Mouse (Mus musculus) midbrain, postnatal 0 days (tissue): ENCODE results near the gene Ranbp10. TPM values are rescaled to one million over a fixed set of nuclear protein-coding genes. Genes with fewer than 3 reads are reported as not detected.

ENCODE experiments used
- ATAC-seq: fragments of 200-750 bp; cut with Nextera tagmentation; 2 replicates; pipeline ENCODE4 v1.8.0; 2017; ENCODE audit warnings: moderate number of reproducible peaks, mild to moderate bottlenecking, moderate TSS enrichment, moderate library complexity; ENCODE audit not compliant: low FRiP score
- DNase-seq: peaks from one replicate; pipeline ENCODE4 v3.0.0-alpha.2; 2015; ENCODE audit warnings: low spot score
- H3K27ac ChIP-seq: fragments of 300-500 bp; sonication (generic); 2 replicates; pipeline ENCODE4 v1.5.1; 2014; ENCODE audit warnings: low read depth, mild to moderate bottlenecking, low read length, mixed read lengths
- H3K27me3 ChIP-seq: fragments of 300-500 bp; sonication (generic); 2 replicates; pipeline ENCODE4 v1.6.1; 2014; ENCODE audit warnings: low read length, control low read depth, mixed read lengths; ENCODE audit not compliant: insufficient read depth
- H3K36me3 ChIP-seq: fragments of 300-500 bp; sonication (generic); 2 replicates; pipeline ENCODE4 v1.6.1; 2014; ENCODE audit warnings: low read length, control low read depth, mixed read lengths; ENCODE audit not compliant: insufficient read depth
- H3K4me1 ChIP-seq: fragments of 300-500 bp; sonication (generic); 2 replicates; pipeline ENCODE4 v1.6.1; 2014; ENCODE audit warnings: mild to moderate bottlenecking, control low read depth, antibody characterized with exemption, low read length, mixed read lengths; ENCODE audit not compliant: insufficient read depth
- H3K4me2 ChIP-seq: fragments of 300-500 bp; sonication (generic); 2 replicates; pipeline ENCODE4 v1.6.1; 2014; ENCODE audit warnings: low read depth, mild to moderate bottlenecking, low read length, mixed read lengths; ENCODE audit not compliant: poor library complexity, severe bottlenecking
- H3K4me3 ChIP-seq: fragments of 300-500 bp; sonication (generic); 2 replicates; pipeline ENCODE4 v1.5.1; 2014; ENCODE audit warnings: low read depth, mild to moderate bottlenecking, low read length, moderate library complexity
- H3K9ac ChIP-seq: fragments of 300-500 bp; sonication (generic); replicated peaks from 2 replicates; pipeline ENCODE4 v1.6.1; 2014; ENCODE audit warnings: mild to moderate bottlenecking, low read length, moderate library complexity, mixed read lengths; ENCODE audit not compliant: poor library complexity, severe bottlenecking
- H3K9me3 ChIP-seq: fragments of 300-500 bp; sonication (generic); 2 replicates; pipeline ENCODE4 v1.6.1; 2016; ENCODE audit warnings: low read length, control low read depth
- CTCF ChIP-seq: IDR thresholded peaks from 2 replicates; pipeline ENCODE4 v1.5.1; 2016; ENCODE audit warnings: antibody characterized with exemption, mild to moderate bottlenecking
- WGBS: fragments of 180-500 bp; shearing (Covaris S2); extraction: QIAGEN DNeasy Blood & Tissue Kit; methylation state at CpG from one replicate; pipeline ENCODE4 v1.1.7; 2014; 5-methylcytosine and 5-hydroxymethylcytosine counted together
- polyA plus RNA-seq: library from polyadenylated mRNA; unstranded; fragments of >200 nt; fragmentation: Nextera tagmentation; extraction: Ambion mirVana; gene quantifications from 2 replicates; pipeline ENCODE4 v1.2.1, GENCODE M21; 2015
- total RNA-seq: library from RNA; depleted of rRNA; stranded (reverse); fragments of >200 nt; gene quantifications from 2 replicates; pipeline ENCODE4 v1.2.3, GENCODE M21; 2014

The Ranbp10 gene
- total and polyA plus RNA-seq, 2 experiments from 2014 or later, result 6.4 to 13.4 TPM

- Histone ChIP-seq H3K9ac (no peak overlapping the region), H3K4me3 (no peak overlapping the region), H3K27ac (no peak overlapping the region), H3K4me1 (no peaks in the 10 kb centered on the region), H3K27me3 (no peaks in the 10 kb centered on the region), H3K9me3 (no peaks in the 10 kb centered on the region), H3K4me2 (no peak overlapping the region), H3K36me3 (peaks cover 50% of the 10 kb centered on the region)
- DNase-seq, result no peak
- TF ChIP-seq CTCF, result no peak
- 91% methylated on average over 2 of the region's 2 CpGs for WGBS
- no peak for ATAC-seq
Measured at GRCm38 (mm10) chr8:105777833-105778232, 49.3 kb downstream of the Ranbp10 start.

DNA sequence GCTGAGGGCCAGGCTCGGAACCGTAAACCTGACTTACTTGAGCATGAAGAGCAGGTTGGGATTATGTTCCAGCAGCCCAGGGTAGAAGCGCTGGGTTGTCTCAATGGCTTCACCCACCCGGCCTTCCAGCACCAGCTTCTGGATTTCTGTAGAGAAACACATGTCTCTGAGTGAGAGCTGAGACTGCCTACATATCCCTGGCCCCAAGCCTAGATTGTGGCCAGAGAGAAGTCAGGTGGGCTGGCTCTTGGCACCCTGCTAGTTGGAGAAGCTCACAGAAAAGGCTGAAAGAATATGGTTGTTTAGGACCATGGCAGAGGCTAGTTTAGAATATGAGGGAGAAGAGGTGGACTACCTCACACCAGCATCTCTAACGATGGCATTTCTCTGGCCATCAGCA is 52.7 kb downstream of the Ranbp10 start:
- WGBS, result 98% methylated on average over 5 of the region's 5 CpGs
- H3K4me2 ChIP-seq, result no peak overlapping the region
- no peaks in the 10 kb centered on the region for H3K27me3 ChIP-seq
- TF ChIP-seq CTCF, result no peak
- H3K4me1 ChIP-seq, result no peaks in the 10 kb centered on the region
- H3K9ac ChIP-seq, result no peak overlapping the region
- no peaks in the 10 kb centered on the region for H3K9me3 ChIP-seq
- H3K36me3 ChIP-seq, result peaks cover 59% of the 10 kb centered on the region
- DNase-seq, result no peak
- ATAC-seq, result no peak
- no peak overlapping the region for H3K4me3 ChIP-seq
- no peak overlapping the region for H3K27ac ChIP-seq

GRCm38 (mm10) chr8:105773441-105773861 is 53.7 kb downstream of the Ranbp10 start:
- Histone ChIP-seq H3K27ac (no peak overlapping the region), H3K36me3 (peaks cover 62% of the 10 kb centered on the region), H3K4me3 (no peak overlapping the region), H3K9ac (no peak overlapping the region), H3K9me3 (no peaks in the 10 kb centered on the region), H3K4me2 (no peak overlapping the region), H3K27me3 (no peaks in the 10 kb centered on the region), H3K4me1 (no peaks in the 10 kb centered on the region)
- DNase-seq, result no peak
- ATAC-seq, result no peak
- 93% methylated on average over 1 of the region's 1 CpGs for WGBS
- TF ChIP-seq CTCF, result no peak

GRCm38 (mm10) chr8:105771398-105772175 is 55.6 kb downstream of the Ranbp10 start:
- no peaks in the 10 kb centered on the region for H3K27me3 ChIP-seq
- TF ChIP-seq CTCF, result no peak
- H3K4me2 ChIP-seq, result no peak overlapping the region
- no peak overlapping the region for H3K27ac ChIP-seq
- ATAC-seq (no peak), DNase-seq (no peak)
- no peaks in the 10 kb centered on the region for H3K9me3 ChIP-seq
- H3K9ac ChIP-seq, result no peak overlapping the region
- H3K36me3 ChIP-seq, result peaks cover 64% of the 10 kb centered on the region
- H3K4me1 ChIP-seq, result no peaks in the 10 kb centered on the region
- H3K4me3 ChIP-seq, result no peak overlapping the region
- 97% methylated on average over 12 of the region's 12 CpGs for WGBS

GRCm38 (mm10) chr8:105770609-105771008 is 56.5 kb downstream of the Ranbp10 start:
- Histone ChIP-seq H3K4me1 (no peaks in the 10 kb centered on the region), H3K36me3 (peaks cover 64% of the 10 kb centered on the region), H3K9ac (no peak overlapping the region), H3K27me3 (no peaks in the 10 kb centered on the region), H3K4me3 (no peak overlapping the region), H3K27ac (no peak overlapping the region), H3K4me2 (no peak overlapping the region), H3K9me3 (no peaks in the 10 kb centered on the region)
- 100% methylated on average over 1 of the region's 1 CpGs for WGBS
- DNase-seq (peak; percentile 21), ATAC-seq (no peak)
- TF ChIP-seq CTCF, result peak; percentile 71

DNA sequence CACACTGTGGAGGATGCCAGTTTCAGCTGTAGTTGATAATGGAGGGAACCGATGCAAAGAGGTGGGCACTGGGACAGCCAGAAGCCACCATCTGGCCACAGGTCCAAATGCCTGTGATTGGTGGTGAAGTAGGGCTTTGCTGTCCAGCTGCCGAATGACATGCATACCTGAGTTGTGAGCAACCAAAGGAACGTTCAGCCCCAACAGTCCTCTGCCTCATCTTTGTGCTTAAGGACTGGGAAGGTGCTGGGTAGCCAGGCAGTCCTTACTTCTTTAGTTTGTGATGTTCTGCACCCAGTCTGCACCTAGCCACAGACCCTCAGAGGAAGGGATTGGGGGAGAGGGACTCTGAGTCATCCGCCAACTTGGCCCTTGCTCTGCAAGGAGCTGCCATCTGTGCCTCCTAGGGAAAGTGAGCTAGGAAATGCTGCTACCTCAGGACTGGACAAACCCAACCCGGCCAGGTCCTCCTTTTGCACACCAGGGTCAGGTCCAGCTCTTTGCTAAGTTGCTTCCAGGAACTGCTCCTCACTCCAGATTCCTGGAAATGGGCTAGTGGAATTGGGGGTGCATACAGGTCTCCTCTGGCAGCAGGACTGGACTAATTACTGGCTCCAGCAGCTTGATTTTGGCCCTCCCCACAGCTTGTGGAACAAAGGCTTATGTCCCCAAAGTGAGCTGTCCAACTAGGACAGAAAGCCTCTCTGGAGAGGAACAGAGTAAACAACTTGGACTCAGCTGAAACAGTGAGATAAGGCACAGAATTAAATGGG is 58.5 kb downstream of the Ranbp10 start:
- Histone ChIP-seq H3K27me3 (no peaks in the 10 kb centered on the region), H3K9me3 (no peaks in the 10 kb centered on the region), H3K9ac (no peak overlapping the region), H3K27ac (no peak overlapping the region), H3K4me2 (no peak overlapping the region), H3K4me1 (no peaks in the 10 kb centered on the region), H3K4me3 (no peak overlapping the region), H3K36me3 (peaks cover 48% of the 10 kb centered on the region)
- ATAC-seq (no peak), DNase-seq (no peak)
- 95% methylated on average over 5 of the region's 5 CpGs for whole genome bisulfite sequencing
- no peak for TF ChIP-seq CTCF
